Mouse (Mus musculus): ENCODE results near the gene Vmn1r191. TPM values are rescaled to one million over a fixed set of nuclear protein-coding genes. Genes with fewer than 3 reads are reported as not detected.
"Not testable (repeated sequence)": the region's sequence is repeated elsewhere in the genome, so short reads cannot be mapped to it uniquely, and the experiment has no call there.

Gene Vmn1r191
- not detected in 2 replicates for polyA plus RNA-seq (2014; fragmentation: Nextera tagmentation; extraction: Ambion mirVana)

DNA sequence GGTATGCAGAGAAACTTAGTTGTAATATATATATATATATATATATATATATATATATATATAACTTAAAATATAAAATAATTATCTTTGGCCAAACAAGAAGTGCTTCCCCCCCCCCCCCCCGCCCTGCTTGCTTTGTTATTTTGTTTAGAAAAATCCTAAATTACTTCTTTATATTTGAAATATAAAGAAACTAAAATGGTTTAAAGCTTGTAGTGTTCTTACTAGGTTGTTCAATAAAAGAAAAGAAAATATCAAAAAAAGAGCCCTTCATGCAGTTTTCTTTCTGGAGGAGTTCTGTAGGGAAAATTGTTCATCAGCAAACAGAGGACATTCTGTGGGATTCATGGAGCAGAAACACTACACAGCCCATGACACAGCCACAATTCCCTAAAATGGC lies at the start of gene Vmn1r191:
TSS of gene Vmn1r191 (minus strand) at position 101 of the 400 bp plus-strand sequence.
- no peak within 1 kb of the TSS for H3K9ac ChIP-seq (ENCODE audit: low read length)
- WGBS = 46% methylated on average over 1 of the region's 1 CpGs
- H3K9me3 ChIP-seq (ENCODE audit: control insufficient read depth, low read length) = no peaks in the 10 kb centered on the region
- no peaks in the 10 kb centered on the region for H3K36me3 ChIP-seq (ENCODE audit: control insufficient read depth, insufficient read depth, low read length)
- H3K27ac ChIP-seq (replicated peaks in 1 of 2; ENCODE audit: control insufficient read depth in 1 of 2, insufficient read depth in 1 of 2, low read depth in 2 of 2, low read length in 2 of 2) = no peak within 1 kb of the TSS
- no peaks in the 10 kb centered on the region for H3K27me3 ChIP-seq (ENCODE audit: control insufficient read depth, insufficient read depth, low read length)
- H3K4me2 ChIP-seq (ENCODE audit: low read length) = no peak within 1 kb of the TSS
- no peaks in the 10 kb centered on the region for H3K4me1 ChIP-seq (ENCODE audit: control insufficient read depth in 2 of 2, insufficient read depth in 2 of 2, low read length in 2 of 2)
- no peak for ATAC-seq (ENCODE audit: insufficient number of reproducible peaks, insufficient read depth, low FRiP score, low read depth)
- no peak within 1 kb of the TSS for H3K4me3 ChIP-seq (ENCODE audit: control insufficient read depth in 1 of 2, insufficient read depth in 1 of 2, low read depth in 1 of 2, low read length in 2 of 2)

DNA sequence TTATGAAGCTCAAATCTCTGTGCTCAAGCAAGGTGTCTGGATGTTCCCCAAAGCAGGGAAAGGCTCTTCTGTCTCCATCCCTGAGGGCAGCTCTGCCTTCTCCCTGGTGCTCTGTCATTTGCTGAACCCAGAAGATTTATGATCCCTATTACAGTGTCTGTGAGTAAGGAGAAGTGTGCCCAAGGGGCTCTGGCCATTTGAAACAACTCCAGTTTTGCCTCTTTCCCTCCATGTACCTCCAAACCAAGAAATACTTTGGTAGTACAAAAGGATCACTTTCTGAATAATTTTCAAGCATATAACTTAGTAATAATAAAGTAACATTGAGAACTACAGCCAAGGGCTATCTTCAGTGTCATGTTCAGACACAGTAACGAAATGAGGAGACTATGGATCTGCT lies 39.3 kb upstream of the Vmn1r191 start, which contains the start of gene Vmn1r193:
TSS of gene Vmn1r193 (minus strand) at position 101 of the 400 bp plus-strand sequence.
- not testable (repeated sequence) for H3K9me3 ChIP-seq (ENCODE audit: control insufficient read depth, low read length); H3K4me2 ChIP-seq (ENCODE audit: low read length); H3K4me3 ChIP-seq (ENCODE audit: control insufficient read depth in 1 of 2, insufficient read depth in 1 of 2, low read depth in 1 of 2, low read length in 2 of 2); ATAC-seq (ENCODE audit: insufficient number of reproducible peaks, insufficient read depth, low FRiP score, low read depth); H3K27me3 ChIP-seq (ENCODE audit: control insufficient read depth, insufficient read depth, low read length); H3K27ac ChIP-seq (replicated peaks in 1 of 2; ENCODE audit: control insufficient read depth in 1 of 2, insufficient read depth in 1 of 2, low read depth in 2 of 2, low read length in 2 of 2); H3K4me1 ChIP-seq (ENCODE audit: control insufficient read depth in 2 of 2, insufficient read depth in 2 of 2, low read length in 2 of 2); H3K36me3 ChIP-seq (ENCODE audit: control insufficient read depth, insufficient read depth, low read length); H3K9ac ChIP-seq (ENCODE audit: low read length)
- 67% methylated on average over 1 of the region's 1 CpGs for WGBS

DNA sequence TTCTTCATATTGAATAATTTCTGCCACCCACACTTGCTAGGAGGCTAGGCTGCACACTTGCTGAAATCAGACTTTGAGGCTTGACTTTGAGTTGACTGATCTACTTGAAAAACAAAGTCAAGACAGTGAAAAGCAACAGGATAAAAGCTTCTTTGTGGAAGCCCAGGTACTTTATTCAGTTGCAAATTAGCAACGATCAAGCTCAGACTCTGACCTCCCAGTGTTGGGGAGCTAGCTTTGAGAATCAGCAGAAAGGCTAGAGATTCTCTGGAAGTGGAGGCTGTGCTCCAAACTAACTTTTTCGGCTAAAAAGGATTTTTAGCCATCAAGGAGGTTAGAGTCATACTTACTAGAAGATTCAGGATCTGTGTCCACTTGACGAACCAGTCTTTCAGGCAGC lies 9.0 kb upstream of the Vmn1r191 start:
- H3K9me3 ChIP-seq (ENCODE audit: control insufficient read depth, low read length); H3K4me2 ChIP-seq (ENCODE audit: low read length); H3K9ac ChIP-seq (ENCODE audit: low read length); H3K27ac ChIP-seq (replicated peaks in 1 of 2; ENCODE audit: control insufficient read depth in 1 of 2, insufficient read depth in 1 of 2, low read depth in 2 of 2, low read length in 2 of 2); H3K36me3 ChIP-seq (ENCODE audit: control insufficient read depth, insufficient read depth, low read length); H3K27me3 ChIP-seq (ENCODE audit: control insufficient read depth, insufficient read depth, low read length); H3K4me1 ChIP-seq (ENCODE audit: control insufficient read depth in 2 of 2, insufficient read depth in 2 of 2, low read length in 2 of 2); ATAC-seq (ENCODE audit: insufficient number of reproducible peaks, insufficient read depth, low FRiP score, low read depth); H3K4me3 ChIP-seq (ENCODE audit: control insufficient read depth in 1 of 2, insufficient read depth in 1 of 2, low read depth in 1 of 2, low read length in 2 of 2): not testable (repeated sequence)
- 73% methylated on average over 3 of the region's 3 CpGs for WGBS

DNA sequence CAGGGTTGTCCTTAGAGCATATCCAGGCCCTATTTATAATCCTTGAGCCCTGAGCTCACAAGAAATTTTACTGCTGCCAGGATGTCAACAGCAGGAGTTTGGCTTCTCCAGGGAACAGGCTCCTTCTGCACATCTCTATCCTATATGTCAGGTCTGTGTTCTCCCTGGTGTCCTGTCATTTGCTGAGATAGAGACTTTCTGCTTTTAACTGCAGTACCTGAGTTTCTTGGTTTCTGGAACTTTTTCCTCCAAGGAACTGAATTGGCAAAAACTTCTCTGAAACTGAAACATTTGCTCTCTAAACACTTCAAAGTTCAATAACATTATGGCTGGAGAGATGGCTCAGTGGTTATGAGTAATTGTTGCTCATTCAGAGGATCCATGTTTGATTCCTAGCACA lies 7.3 kb upstream of the Vmn1r191 start, which contains the start of gene Vmn1r192:
TSS of gene Vmn1r192 (minus strand) at position 101 of the 400 bp plus-strand sequence.
- Histone ChIP-seq H3K4me1 (ENCODE audit: control insufficient read depth in 2 of 2, insufficient read depth in 2 of 2, low read length in 2 of 2) (no peaks in the 10 kb centered on the region), H3K9me3 (ENCODE audit: control insufficient read depth, low read length) (no peaks in the 10 kb centered on the region), H3K4me2 (ENCODE audit: low read length) (no peak within 1 kb of the TSS), H3K36me3 (ENCODE audit: control insufficient read depth, insufficient read depth, low read length) (no peaks in the 10 kb centered on the region), H3K4me3 (ENCODE audit: control insufficient read depth in 1 of 2, insufficient read depth in 1 of 2, low read depth in 1 of 2, low read length in 2 of 2) (no peak within 1 kb of the TSS), H3K9ac (ENCODE audit: low read length) (no peak within 1 kb of the TSS), H3K27ac (replicated peaks in 1 of 2; ENCODE audit: control insufficient read depth in 1 of 2, insufficient read depth in 1 of 2, low read depth in 2 of 2, low read length in 2 of 2) (no peak within 1 kb of the TSS), H3K27me3 (ENCODE audit: control insufficient read depth, insufficient read depth, low read length) (no peaks in the 10 kb centered on the region)
- ATAC-seq (ENCODE audit: insufficient number of reproducible peaks, insufficient read depth, low FRiP score, low read depth) = no peak

DNA sequence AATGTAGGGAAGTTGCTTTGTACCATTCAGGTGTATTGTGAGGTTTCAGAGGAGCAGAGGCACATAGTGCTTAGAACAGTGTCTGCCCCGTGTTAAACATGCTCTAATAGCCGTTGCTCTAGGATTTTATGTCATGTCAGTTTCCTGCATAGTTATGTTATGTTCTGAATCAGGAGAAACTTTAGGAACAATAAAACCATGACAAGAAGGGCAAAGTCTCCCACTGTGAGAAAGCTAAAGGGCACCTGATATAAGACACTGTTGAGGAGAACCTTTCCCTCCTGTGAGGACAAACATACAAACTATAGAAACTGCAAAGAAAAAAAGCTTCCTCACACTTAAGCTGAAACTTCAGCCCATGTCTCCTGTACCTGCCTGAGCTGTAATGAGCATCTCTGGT lies 6.6 kb upstream of the Vmn1r191 start:
- H3K27ac ChIP-seq (replicated peaks in 1 of 2; ENCODE audit: control insufficient read depth in 1 of 2, insufficient read depth in 1 of 2, low read depth in 2 of 2, low read length in 2 of 2) = no peak overlapping the region
- no peaks in the 10 kb centered on the region for H3K27me3 ChIP-seq (ENCODE audit: control insufficient read depth, insufficient read depth, low read length)
- no peaks in the 10 kb centered on the region for H3K4me1 ChIP-seq (ENCODE audit: control insufficient read depth in 2 of 2, insufficient read depth in 2 of 2, low read length in 2 of 2)
- H3K4me2 ChIP-seq (ENCODE audit: low read length) = no peak overlapping the region
- no peaks in the 10 kb centered on the region for H3K36me3 ChIP-seq (ENCODE audit: control insufficient read depth, insufficient read depth, low read length)
- no peak overlapping the region for H3K9ac ChIP-seq (ENCODE audit: low read length)
- H3K9me3 ChIP-seq (ENCODE audit: control insufficient read depth, low read length) = no peaks in the 10 kb centered on the region
- ATAC-seq (ENCODE audit: insufficient number of reproducible peaks, insufficient read depth, low FRiP score, low read depth) = no peak
- WGBS = 81% methylated on average over 2 of the region's 2 CpGs
- no peak overlapping the region for H3K4me3 ChIP-seq (ENCODE audit: control insufficient read depth in 1 of 2, insufficient read depth in 1 of 2, low read depth in 1 of 2, low read length in 2 of 2)

DNA sequence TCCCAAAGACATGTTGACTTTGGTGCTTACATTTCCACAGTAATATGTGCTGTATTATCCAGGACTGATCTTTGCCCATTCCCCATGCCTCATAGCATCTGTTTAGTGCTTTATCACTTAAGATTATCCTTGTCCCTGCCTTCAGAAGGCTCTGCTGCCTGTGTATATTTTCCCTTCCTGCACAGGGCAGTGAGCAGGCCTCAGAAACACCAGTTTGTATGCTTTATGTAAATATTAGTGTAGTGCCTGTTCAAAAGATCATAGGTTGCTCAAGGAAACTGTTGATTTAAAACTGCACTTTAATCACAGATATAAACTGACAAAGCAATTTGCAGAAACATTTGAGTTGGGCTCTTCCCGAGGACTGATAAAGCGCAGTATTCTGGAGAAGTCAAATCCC lies 5.5 kb upstream of the Vmn1r191 start:
- Histone ChIP-seq H3K36me3 (ENCODE audit: control insufficient read depth, insufficient read depth, low read length) (no peaks in the 10 kb centered on the region), H3K4me3 (ENCODE audit: control insufficient read depth in 1 of 2, insufficient read depth in 1 of 2, low read depth in 1 of 2, low read length in 2 of 2) (no peak overlapping the region), H3K9ac (ENCODE audit: low read length) (no peak overlapping the region), H3K4me2 (ENCODE audit: low read length) (no peak overlapping the region), H3K27ac (replicated peaks in 1 of 2; ENCODE audit: control insufficient read depth in 1 of 2, insufficient read depth in 1 of 2, low read depth in 2 of 2, low read length in 2 of 2) (no peak overlapping the region), H3K27me3 (ENCODE audit: control insufficient read depth, insufficient read depth, low read length) (no peaks in the 10 kb centered on the region), H3K9me3 (ENCODE audit: control insufficient read depth, low read length) (no peaks in the 10 kb centered on the region), H3K4me1 (ENCODE audit: control insufficient read depth in 2 of 2, insufficient read depth in 2 of 2, low read length in 2 of 2) (no peaks in the 10 kb centered on the region)
- WGBS = 84% methylated on average over 2 of the region's 2 CpGs
- no peak for ATAC-seq (ENCODE audit: insufficient number of reproducible peaks, insufficient read depth, low FRiP score, low read depth)

DNA sequence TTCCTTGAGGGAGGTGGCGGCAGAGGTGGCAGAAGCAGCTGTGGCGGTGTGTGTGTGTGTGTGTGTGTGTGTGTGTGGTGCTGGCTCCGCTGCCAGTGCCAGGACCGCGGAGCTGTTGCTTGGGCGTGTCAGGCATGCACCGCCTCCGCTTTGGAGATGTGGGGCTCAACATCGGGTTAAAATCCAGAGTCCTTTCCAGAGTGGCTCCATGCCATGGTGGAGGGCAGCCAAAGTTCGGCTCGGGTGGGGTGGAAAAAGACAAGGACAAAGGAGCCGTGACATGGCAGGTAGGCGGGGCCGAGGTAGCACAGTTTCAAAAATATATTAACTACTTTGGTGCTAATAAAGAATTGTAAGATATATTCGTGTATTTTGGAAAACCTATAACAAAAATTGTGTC lies 15.4 kb downstream of the Vmn1r191 start:
- H3K4me2 ChIP-seq (ENCODE audit: low read length) = no peak overlapping the region
- no peak for ATAC-seq (ENCODE audit: insufficient number of reproducible peaks, insufficient read depth, low FRiP score, low read depth)
- H3K27ac ChIP-seq (replicated peaks in 1 of 2; ENCODE audit: control insufficient read depth in 1 of 2, insufficient read depth in 1 of 2, low read depth in 2 of 2, low read length in 2 of 2) = no peak overlapping the region
- H3K4me1 ChIP-seq (ENCODE audit: control insufficient read depth in 2 of 2, insufficient read depth in 2 of 2, low read length in 2 of 2) = no peaks in the 10 kb centered on the region
- no peaks in the 10 kb centered on the region for H3K36me3 ChIP-seq (ENCODE audit: control insufficient read depth, insufficient read depth, low read length)
- H3K27me3 ChIP-seq (ENCODE audit: control insufficient read depth, insufficient read depth, low read length) = no peaks in the 10 kb centered on the region
- no peak overlapping the region for H3K9ac ChIP-seq (ENCODE audit: low read length)
- H3K4me3 ChIP-seq (ENCODE audit: control insufficient read depth in 1 of 2, insufficient read depth in 1 of 2, low read depth in 1 of 2, low read length in 2 of 2) = no peak overlapping the region
- H3K9me3 ChIP-seq (ENCODE audit: control insufficient read depth, low read length) = peaks cover 11% of the 10 kb centered on the region; the same call in 1 of the 2 replicates
- WGBS = 83% methylated on average over 15 of the region's 15 CpGs

DNA sequence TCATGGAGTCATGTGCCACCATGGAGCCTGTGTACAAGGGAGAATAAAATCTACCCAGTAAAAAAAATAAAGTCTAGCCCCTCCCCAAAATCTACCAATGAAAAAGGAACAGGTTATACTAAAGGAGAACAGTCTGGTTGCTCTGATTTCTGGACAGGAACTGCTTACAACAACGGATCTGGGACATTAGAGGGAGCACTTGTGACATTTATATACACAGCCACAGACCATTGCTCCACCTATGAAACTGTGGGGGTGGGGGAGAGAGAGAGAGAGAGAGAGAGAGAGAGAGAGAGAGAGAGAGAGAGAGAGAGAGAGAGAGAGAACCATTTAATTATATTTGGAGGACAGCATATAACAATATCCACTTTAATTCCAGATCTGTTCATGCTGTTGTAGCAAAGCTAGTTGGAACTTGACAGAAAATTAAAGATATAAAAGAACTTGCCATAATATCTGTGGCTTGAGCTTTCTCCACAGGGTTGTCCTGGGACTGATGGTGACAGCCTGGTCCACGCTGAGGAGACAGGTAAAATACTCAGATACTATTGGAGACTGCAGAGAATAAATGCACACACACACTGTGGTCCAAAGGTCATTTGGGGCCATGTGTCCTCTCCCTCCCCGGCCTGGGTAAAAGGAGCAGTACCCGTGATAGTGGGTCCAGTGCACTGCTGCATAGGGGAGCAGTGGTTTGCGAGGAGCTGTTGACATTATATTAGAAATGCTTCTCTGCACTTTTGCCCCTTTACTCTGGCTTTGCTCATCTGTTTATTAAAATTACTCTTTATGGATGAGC lies 47.1 kb downstream of the Vmn1r191 start:
- not testable (repeated sequence) for ATAC-seq (ENCODE audit: insufficient number of reproducible peaks, insufficient read depth, low FRiP score, low read depth); H3K9ac ChIP-seq (ENCODE audit: low read length)
- WGBS = 58% methylated on average over 5 of the region's 5 CpGs

More for the DNA sequence above, 47.1 kb downstream of the Vmn1r191 start:
- H3K27me3 ChIP-seq (ENCODE audit: control insufficient read depth, insufficient read depth, low read length); H3K27ac ChIP-seq (replicated peaks in 1 of 2; ENCODE audit: control insufficient read depth in 1 of 2, insufficient read depth in 1 of 2, low read depth in 2 of 2, low read length in 2 of 2); H3K36me3 ChIP-seq (ENCODE audit: control insufficient read depth, insufficient read depth, low read length); H3K4me1 ChIP-seq (ENCODE audit: control insufficient read depth in 2 of 2, insufficient read depth in 2 of 2, low read length in 2 of 2); H3K4me2 ChIP-seq (ENCODE audit: low read length); H3K4me3 ChIP-seq (ENCODE audit: control insufficient read depth in 1 of 2, insufficient read depth in 1 of 2, low read depth in 1 of 2, low read length in 2 of 2); H3K9me3 ChIP-seq (ENCODE audit: control insufficient read depth, low read length): not testable (repeated sequence)
